Mouse (Mus musculus) urinary bladder, adult 2 months (tissue): ENCODE data around the gene Lif. TPM values are rescaled to one million over a fixed set of nuclear protein-coding genes. Genes with fewer than 3 reads are reported as not detected.

Experiments used
- DNase-seq: peaks from one replicate; pipeline ENCODE4 v3.0.0; 2022; ENCODE audit warnings: low spot score
- polyA plus RNA-seq: library from polyadenylated mRNA; depleted of rRNA; stranded (reverse); fragments of >200 nt; gene quantifications from 2 replicates; pipeline ENCODE4 v1.2.3, GENCODE M21; 2012

The Lif gene
- polyA plus RNA-seq, 1 experiment: 2.8 TPM

- no peak for DNase-seq
These were observed 41.3 kb downstream of the Lif start for GRCm38 (mm10) chr11:4298615-4299014.

- no peak for DNase-seq
These were observed 41.8 kb downstream of the Lif start for GRCm38 (mm10) chr11:4299191-4299590.

GRCm38 (mm10) chr11:4299735-4300474, 42.5 kb downstream of the Lif start:
- DNase-seq: no peak

- no peak for DNase-seq
These were observed 43.3 kb downstream of the Lif start for GRCm38 (mm10) chr11:4300683-4301082.

- no peak for DNase-seq
These were observed 45.1 kb downstream of the Lif start for GRCm38 (mm10) chr11:4302363-4302913.

GRCm38 (mm10) chr11:4303033-4303432, 45.7 kb downstream of the Lif start:
- DNase-seq: no peak

GRCm38 (mm10) chr11:4304203-4304602, 46.8 kb downstream of the Lif start:
- no peak for DNase-seq

- no peak for DNase-seq
These were observed 47.7 kb downstream of the Lif start for GRCm38 (mm10) chr11:4305090-4305489.

- DNase-seq: no peak
These were observed 48.7 kb downstream of the Lif start for GRCm38 (mm10) chr11:4306086-4306485.

GRCm38 (mm10) chr11:4308060-4308513, 50.7 kb downstream of the Lif start:
- no peak for DNase-seq

GRCm38 (mm10) chr11:4308514-4309450, 51.4 kb downstream of the Lif start:
- no peak for DNase-seq

- DNase-seq: no peak
These were observed 52.3 kb downstream of the Lif start for GRCm38 (mm10) chr11:4309613-4310012.

- DNase-seq: no peak
These were observed 53.0 kb downstream of the Lif start for GRCm38 (mm10) chr11:4310324-4310723.

GRCm38 (mm10) chr11:4312180-4312579, 54.8 kb downstream of the Lif start:
- DNase-seq: no peak

GRCm38 (mm10) chr11:4317287-4317686, 59.9 kb downstream of the Lif start:
- DNase-seq: no peak

GRCm38 (mm10) chr11:4318011-4318410, 60.7 kb downstream of the Lif start:
- DNase-seq: no peak

GRCm38 (mm10) chr11:4319212-4319955, 62.0 kb downstream of the Lif start:
- no peak for DNase-seq

- DNase-seq: no peak
These were observed 63.5 kb downstream of the Lif start for GRCm38 (mm10) chr11:4320876-4321275.
